Mouse (Mus musculus) retina, postnatal 7 days (tissue): ENCODE measurements around the gene Prph2.

Experiments used
- DNase-seq: peaks from one replicate; pipeline ENCODE4 v3.0.0-alpha.2; 2012; ENCODE audit warnings: low read depth, low spot score

The Prph2 gene

GRCm38 (mm10) chr17:46910186-46910585 lies at the start of gene Prph2:
Gene Prph2 (plus strand): TSS chr17:46910459.
- peak; percentile 81 for DNase-seq

GRCm38 (mm10) chr17:46864566-46865195 lies 45.6 kb upstream of the Prph2 start:
- no peak for DNase-seq

DNA sequence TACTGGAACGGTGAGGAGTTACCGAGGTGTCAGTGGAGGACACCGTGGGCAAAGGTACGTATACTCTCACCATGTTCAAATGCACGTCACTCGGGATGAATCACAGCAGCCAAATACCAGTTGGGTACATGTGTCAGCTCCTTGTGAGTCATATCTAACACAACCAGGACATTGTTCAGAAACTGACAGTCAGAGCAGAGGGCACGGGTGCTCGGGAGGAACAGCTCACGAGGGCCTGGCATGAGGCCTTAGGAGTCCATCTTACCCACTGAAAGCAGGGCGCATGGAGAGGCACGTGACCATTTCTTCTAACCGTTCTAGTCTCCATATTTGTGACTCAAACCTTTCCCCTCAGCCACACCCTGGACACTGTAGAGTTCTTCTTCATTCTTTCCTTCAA lies 43.4 kb upstream of the Prph2 start:
- no peak for DNase-seq

DNA sequence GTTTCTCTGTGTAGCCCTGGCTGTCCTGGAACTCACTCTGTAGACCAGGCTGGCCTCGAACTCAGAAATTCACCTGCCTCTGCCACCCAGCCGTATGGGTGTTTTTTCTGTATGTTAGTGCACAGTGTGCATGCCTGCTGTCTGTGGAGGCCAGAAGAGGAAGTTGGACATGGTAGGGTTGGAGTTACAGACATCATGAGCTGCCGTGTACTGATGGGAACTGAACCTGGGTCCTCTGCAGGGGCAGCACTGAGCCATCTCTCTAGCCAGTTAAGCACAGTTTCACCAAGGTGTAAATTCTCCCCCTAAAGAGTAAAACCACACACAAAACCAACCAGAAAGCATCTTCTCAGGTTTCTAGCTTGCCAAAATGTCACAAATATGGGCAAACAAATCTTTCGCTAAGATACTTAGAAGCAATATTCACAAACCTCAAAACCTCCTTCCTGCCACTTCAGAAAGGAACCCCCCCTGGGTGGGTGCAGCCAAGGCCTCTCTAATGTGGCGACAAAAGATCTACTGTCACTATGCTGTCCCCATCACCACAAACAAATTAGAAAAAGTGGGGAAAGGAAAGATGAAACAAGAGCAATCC lies 40.0 kb upstream of the Prph2 start:
- no peak for DNase-seq

DNA sequence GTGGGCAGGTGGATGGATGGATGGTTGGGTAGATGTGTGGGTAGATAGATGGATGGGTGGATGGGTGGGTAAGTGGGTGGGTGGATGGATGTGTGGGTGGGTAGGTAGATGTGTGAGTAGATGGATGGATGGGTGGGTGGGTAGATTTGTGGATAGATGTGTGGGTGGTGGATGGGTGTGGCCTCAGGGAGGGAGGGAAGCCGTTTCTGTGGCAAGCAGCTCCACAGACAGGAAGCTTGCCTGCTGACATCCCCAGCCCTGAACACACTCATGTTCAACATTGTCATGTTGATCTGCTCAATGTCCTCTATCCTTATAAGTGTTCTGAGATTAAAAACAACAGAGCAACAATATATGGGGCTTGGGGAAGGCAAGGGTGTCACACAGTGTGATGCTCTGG lies 39.3 kb upstream of the Prph2 start:
- no peak for DNase-seq

DNA sequence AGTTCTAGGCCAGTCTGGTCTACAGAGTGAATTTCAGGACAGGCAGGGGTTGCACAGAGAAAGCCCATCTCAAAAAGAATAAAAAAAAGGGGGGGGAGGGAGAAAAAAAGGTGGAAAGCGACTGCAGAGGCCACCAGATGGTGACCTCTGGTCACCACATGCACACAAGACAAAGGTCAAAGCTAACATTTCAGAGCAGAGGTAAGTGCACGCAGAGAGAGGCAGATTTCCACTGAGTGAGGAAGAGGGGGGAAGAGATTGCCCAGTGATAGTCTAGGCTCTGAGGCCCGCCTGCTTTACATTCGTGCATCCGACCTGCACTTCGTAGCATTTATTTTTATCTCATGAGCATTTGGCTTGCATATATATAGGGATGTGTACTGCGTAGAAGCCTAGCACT lies 37.5 kb upstream of the Prph2 start:
- no peak for DNase-seq

DNA sequence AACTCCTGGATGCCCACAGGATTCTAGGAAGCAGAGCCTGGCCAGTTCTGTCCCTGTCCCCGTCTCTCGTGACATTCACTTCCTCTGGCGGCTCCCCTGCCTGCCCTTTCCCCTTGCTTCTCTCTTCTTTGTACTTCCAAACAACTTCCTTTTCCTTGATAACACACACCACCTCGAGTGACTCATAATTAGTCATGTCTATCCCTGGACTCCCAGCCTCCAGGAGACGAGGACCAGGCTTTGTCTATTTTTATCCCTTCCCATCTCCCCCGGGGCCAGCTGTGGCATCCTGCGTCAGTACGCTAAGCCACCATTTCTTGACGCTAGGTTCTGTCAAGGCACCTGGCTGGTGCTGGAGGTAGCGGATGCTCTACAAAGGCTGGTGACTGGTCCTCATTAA lies 36.1 kb upstream of the Prph2 start:
- DNase-seq: no peak

GRCm38 (mm10) chr17:46875626-46876025 lies 34.6 kb upstream of the Prph2 start:
- DNase-seq: no peak

DNA sequence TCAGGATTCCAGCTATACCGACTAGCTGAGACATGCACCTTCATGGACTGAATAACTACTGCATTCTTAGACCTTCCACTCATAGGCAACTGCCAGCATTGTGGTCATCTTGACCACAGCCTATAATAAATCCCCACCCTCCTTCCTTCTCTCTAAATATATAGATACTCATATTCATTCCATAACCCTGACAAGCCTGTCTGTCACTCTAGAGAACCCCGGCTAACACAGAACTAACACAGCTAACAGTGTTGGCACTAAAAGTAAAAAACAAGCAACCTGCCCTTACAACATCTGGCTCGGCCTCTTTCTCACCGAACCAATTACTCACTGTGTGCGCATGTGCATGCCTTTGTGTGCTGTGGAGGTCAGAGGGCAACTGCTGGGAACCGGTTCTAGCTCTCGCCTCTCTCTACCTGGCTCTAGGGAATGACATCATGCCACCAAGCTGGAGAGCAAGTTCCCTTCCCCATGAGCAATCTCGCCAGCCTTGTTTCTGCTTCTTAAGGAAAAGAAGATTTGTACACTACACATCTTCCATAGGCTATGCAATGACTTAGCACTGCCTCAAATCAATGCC lies 33.8 kb upstream of the Prph2 start:
- no peak for DNase-seq

- DNase-seq: no peak
These were observed 33.2 kb upstream of the Prph2 start for GRCm38 (mm10) chr17:46877061-46877460.

GRCm38 (mm10) chr17:46879841-46880311 lies 30.4 kb upstream of the Prph2 start:
- no peak for DNase-seq

GRCm38 (mm10) chr17:46880322-46880721 lies 29.9 kb upstream of the Prph2 start:
- DNase-seq: no peak

DNA sequence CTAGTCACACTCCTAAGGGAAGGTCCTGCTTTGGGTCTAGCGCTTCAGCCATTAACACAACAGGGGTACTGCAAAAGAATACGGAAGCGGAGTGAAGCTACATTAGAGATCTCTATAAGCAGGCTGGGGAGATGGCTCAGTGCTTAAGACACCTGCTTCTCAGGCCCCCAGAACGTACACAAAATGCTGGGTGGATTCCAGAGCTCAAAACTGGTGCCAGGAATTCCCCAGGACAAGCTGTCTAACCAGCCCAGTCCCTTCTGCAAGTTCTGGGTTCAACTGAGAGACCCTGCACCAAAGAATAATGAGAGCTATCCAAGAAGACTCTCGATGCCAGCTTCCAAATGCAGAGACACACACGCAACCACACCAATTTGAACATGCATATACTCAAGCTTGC lies 28.5 kb upstream of the Prph2 start:
- no peak for DNase-seq

GRCm38 (mm10) chr17:46883107-46883506 lies 27.2 kb upstream of the Prph2 start:
- no peak for DNase-seq

DNA sequence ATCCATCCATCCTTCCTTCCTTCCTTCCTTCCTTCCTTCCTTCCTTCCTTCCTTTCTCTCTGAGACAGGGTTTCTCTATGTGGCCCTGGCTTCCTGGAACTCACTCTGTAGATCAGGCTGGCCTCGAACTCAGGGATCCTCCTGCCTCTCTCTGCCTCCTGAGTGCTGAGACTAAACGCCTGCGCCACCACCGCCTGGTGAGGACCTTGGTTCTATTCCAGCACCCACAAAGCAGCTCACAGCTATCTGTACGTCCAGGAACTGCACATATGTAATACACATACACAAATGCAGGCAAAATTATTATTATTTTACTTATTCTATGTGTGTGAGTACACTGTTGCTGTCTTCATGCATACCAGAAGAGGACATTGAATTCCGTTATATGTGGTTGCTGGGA lies 25.5 kb upstream of the Prph2 start:
- no peak for DNase-seq

- no peak for DNase-seq
These were observed 24.9 kb upstream of the Prph2 start for GRCm38 (mm10) chr17:46885218-46885909.

DNA sequence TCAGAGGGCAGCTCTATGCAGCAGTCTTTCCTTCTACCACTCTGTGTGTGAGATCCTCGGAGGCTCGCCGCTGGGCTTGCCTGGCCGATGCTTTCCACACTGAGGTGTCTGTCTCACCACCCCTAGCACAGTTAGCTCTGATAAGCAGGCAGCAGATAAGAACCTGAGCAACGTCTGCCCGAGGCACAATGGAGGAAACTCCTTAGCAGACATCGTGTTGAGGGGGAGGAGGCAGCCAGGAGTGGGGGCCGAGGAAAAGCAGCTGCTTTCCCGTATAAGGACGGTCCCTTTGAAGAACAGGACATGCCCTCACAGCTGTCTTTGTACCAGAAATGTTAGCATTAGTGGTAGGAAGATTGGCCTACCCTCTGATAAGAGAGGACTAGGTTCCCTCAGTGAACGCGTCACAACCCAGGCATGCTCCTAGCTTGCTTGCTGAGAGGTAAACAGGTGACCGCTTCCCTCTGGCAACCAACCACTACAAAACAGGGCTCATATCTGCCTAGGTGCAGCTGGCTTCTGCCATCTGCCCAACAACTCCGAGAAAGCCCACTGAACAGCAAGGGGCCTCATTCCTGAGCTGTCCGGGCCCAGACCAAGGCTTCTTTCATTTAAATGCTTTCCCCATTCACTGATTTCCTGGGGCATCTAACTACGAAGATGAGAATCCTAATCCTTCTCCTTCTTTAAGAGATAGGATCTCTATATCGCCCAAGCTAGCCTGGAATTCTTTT lies 24.2 kb upstream of the Prph2 start:
- DNase-seq: no peak

DNA sequence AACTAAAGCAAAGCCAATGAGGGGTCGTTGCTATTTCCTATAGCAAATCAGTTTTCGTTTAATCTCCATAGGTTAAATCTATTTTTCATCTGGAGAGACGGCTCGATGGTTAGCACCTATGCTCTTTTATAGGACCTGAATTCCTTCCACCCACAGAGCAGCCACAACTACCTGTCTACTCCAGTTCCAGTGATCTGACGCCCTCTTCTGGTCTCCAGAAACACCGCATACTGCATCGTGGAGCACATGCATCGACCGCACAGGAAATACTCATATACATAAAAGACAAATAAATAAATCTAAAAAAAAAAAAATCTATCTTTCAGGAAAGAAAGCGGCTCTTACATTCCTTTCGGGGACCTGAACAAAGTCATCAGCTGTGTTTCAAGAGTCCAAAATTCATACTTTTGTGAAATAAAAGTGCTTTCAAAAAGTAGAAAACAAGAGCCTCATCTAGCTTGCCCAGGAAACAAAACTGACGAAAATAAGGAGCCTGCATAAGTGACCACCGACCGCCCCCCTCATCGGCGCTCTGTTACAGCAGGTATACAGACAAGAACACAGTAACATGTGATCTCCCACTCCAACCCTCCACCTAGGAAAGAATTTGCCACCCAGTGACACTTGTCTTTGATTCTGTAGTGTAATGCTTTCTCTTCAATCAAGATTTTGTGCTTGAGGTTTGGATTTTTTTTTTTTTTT lies 21.6 kb upstream of the Prph2 start:
- DNase-seq: no peak

- no peak for DNase-seq
These were observed 20.7 kb upstream of the Prph2 start for GRCm38 (mm10) chr17:46889450-46890084.

GRCm38 (mm10) chr17:46890116-46890815 lies 20.0 kb upstream of the Prph2 start, which contains the start of gene Tbcc:
Gene Tbcc (plus strand): TSS chr17:46890684.
- peak; percentile 97 for DNase-seq
